Mouse (Mus musculus): ENCODE results near the gene Tmcc1.

- TF ChIP-seq GATA1 (IDR thresholded peaks at IDR 0.05; ENCODE audit: borderline replicate concordance, low read length) = no peak
- TF ChIP-seq FLI1 (IDR thresholded peaks at IDR 0.05; ENCODE audit: low read length) = no peak
Measured at GRCm38 (mm10) chr6:116073610-116074009, 119.7 kb downstream of the Tmcc1 start.
